Mouse (Mus musculus): ENCODE data around the gene Col19a1.

DNA sequence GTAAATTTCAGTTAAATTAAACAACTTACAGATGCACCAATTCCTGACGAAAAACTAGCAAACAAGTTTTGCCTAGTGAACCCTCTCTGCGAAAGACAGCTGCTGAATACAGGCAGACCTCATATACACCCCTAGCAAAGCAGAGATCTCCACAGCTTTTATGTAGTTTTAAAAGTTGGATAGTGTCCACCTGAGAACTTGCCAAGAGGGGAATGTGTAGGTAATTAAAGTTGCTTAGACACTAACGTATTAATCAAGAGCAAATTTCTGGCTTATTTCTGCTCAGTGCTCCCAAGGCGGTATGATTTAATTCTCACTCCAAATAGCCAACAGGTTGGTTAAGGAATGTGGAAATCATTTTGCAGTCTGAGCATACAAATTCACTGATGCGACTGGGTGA is 329.3 kb downstream of the Col19a1 start:
- TF ChIP-seq CTCF (IDR thresholded peaks at IDR 0.05; ENCODE audit: insufficient read depth, low read length) (no peak), POLR2A (IDR thresholded peaks at IDR 0.05; ENCODE audit: borderline replicate concordance, extremely low read depth, low read depth, low read length) (no peak)

All from lung, adult 2 months (tissue).